Mouse (Mus musculus) adrenal gland, adult 18-20 months (tissue): ENCODE measurements around the gene Slc12a5. TPM values are rescaled to one million over a fixed set of nuclear protein-coding genes. Genes with fewer than 3 reads are reported as not detected.

Experiments used
- DNase-seq, 2 experiments: peaks; one replicate each; pipeline ENCODE4 v3.0.0; 2021 to 2022; ENCODE audit warnings: low spot score in 2 of 2
- total RNA-seq, 2 experiments: library from RNA; stranded (reverse); gene quantifications; 1 replicate in 1 of 2; 2 replicates in 1 of 2; pipeline ENCODE4 v1.2.3; 2021

Gene Slc12a5
- total RNA-seq, 2 experiments from 2014 or later: 5.2 to 9.0 TPM

- no peak for DNase-seq
Observed at GRCm38 (mm10) chr2:164942692-164943290, 17.8 kb upstream of the Slc12a5 start.

GRCm38 (mm10) chr2:164947506-164947905 lies 13.1 kb upstream of the Slc12a5 start:
- no peak for DNase-seq

DNA sequence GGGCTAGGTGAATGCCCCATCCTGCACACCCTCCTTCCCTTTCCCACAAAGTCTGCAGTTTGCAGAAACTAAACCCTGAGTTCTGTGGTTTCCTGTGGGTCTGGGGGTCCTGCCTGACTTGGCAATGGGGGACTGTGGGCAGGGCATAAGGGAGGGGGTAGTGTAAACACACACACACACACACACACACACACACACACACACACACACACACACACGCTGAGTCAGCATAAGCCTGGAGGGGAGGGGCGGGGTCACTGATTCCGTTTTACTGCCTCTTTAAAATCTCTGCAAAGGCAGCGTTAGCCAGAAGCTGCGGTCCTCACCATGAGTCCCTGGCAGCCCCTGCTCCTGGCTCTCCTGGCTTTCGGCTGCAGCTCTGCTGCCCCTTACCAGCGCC lies 12.7 kb upstream of the Slc12a5 start:
- no peak for DNase-seq

GRCm38 (mm10) chr2:164948962-164949361 lies 11.6 kb upstream of the Slc12a5 start:
- no peak for DNase-seq

DNA sequence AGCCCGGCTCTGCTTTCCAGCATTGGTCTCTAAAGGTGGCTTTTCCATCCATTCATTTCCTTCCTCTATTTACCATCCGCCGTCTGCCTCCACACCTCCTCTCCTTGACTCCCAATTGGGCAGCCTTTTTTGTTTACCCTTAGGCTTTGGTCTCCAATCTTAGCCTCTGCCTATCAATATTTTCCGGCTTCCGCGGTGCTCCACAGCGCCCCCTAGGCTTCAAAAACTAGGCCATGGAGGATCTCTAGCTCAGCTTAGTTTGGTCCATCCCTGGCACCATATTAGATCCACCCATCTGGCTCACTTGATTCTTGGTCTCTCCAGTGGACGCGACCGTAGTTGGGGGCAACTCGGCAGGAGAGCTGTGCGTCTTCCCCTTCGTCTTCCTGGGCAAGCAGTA lies 10.1 kb upstream of the Slc12a5 start:
- DNase-seq: no peak

- DNase-seq: no peak
Observed at GRCm38 (mm10) chr2:164951745-164952144, 8.9 kb upstream of the Slc12a5 start.

- DNase-seq: no peak
Observed at GRCm38 (mm10) chr2:164952448-164952847, 8.2 kb upstream of the Slc12a5 start.

DNA sequence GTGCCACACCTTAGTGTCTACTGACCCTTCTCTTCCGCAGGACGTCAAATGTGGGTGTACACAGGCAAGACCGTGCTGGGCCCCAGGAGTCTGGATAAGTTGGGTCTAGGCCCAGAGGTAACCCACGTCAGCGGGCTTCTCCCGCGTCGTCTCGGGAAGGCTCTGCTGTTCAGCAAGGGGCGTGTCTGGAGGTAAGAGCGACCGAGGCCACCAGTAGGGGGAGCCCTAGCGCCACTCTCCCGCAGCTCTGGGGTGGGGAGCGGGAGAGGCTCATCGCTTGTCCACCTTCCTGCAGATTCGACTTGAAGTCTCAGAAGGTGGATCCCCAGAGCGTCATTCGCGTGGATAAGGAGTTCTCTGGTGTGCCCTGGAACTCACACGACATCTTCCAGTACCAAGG lies 7.4 kb upstream of the Slc12a5 start:
- peak; percentile 86 for DNase-seq

GRCm38 (mm10) chr2:164955725-164956124 lies 4.9 kb upstream of the Slc12a5 start:
- no peak for DNase-seq

GRCm38 (mm10) chr2:164956195-164956594 lies 4.4 kb upstream of the Slc12a5 start:
- DNase-seq: no peak

GRCm38 (mm10) chr2:164957548-164958315 lies 2.9 kb upstream of the Slc12a5 start:
- DNase-seq: no peak

- peak; percentile 75 to 76 for DNase-seq
Observed at GRCm38 (mm10) chr2:164961506-164962182, 1.0 kb downstream of the Slc12a5 start.

- DNase-seq: no peak
Observed at GRCm38 (mm10) chr2:164962183-164962580, 1.6 kb downstream of the Slc12a5 start.

DNA sequence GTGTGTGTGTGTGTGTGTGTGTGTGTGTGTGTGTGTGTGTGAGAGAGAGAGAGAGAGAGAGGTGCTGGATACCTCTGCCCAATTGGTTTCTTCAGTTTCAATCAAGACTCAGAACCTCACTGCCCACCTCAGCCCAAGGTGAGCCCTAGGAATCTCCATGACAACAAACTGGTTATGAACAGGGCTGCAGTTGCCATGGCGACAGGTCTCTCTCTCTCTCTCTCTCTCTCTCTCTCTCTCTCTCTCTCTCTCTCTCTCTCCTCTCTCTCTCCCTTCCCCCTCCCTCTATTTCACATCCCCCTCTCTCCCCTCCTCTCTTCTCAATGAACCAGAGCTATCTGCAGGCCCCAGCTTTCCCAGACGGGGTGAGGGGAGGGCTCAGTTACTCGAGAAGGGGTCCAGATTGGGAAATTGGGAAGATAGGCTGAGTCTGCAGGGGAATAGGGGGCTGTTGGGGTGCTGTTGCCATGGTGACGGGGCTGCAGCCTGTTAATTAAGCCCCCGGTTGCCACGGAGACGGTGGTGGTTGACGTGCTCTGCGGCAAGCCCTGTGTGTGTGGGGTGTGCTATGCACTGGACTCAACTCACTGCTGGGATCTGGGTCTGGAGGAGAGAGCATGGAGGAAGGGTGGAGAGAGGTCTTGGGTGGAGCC lies 3.8 kb downstream of the Slc12a5 start:
- no peak for DNase-seq

DNA sequence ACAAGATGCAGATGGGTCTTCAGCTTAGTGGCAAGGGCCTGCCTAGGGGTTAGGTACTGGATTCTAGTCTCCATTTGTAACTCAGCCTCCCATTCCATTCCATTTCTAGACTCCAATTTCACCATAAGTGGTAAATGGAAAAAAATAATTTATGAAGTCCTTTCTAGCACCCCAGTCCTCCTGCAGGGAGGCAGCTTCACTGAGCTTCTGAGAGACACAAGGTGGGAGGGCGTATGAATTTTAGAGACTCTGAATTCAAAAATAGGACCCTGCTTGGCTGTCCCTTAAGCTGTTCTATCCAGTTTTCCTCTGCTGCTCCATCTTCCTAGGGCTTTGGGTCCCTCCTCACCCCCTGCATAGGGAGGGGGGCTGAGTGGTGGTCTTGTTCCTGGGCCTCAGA lies 4.4 kb downstream of the Slc12a5 start:
- no peak for DNase-seq

- DNase-seq: no peak
Observed at GRCm38 (mm10) chr2:164966381-164966780, 5.8 kb downstream of the Slc12a5 start.

DNA sequence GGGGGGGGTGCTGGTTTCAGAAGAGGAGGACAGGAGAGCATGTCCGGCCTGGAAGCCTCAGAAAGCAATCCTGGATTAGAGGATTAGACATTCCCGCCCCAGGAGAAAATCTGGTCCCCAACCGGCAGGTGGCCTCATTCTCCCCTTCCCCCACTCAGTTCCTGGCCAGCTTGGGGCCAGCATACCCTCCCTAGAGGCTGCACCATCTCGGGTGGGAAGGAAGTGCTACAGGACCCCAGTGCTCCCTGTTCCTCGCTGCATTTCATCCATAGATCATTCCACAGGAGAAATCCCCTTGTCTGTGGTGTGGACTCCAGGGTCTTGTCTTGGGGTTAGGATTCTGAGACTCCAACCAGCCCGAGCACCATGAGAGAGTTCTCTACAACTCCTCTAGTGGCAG lies 6.6 kb downstream of the Slc12a5 start:
- no peak for DNase-seq

GRCm38 (mm10) chr2:164967761-164968440 lies 7.3 kb downstream of the Slc12a5 start:
- no peak for DNase-seq

DNA sequence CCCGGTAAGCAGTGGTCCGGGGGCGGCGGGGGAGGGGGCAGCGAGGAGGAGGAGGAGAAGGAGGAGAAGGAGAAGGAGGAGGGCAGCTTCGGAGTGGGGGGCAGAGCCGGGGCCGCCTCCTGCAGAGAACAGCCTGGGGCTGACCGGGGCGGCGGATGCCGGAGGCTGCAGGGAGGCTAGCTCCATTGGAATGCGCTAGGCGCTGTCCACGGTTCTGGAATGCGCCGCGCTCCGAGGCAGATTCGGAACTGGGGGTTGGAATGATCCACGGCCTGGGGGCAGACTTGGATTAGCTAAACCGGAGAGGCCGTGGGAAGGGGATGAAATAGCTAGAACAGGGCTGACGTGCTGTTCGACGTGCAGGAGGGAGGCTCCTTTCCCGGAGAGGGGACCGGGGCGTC lies 7.8 kb downstream of the Slc12a5 start:
- DNase-seq: peak; percentile 70 to 73

- DNase-seq: no peak
Observed at GRCm38 (mm10) chr2:164969348-164969781, 8.8 kb downstream of the Slc12a5 start.

GRCm38 (mm10) chr2:164970631-164971196 lies 10.1 kb downstream of the Slc12a5 start:
- DNase-seq: no peak
